Mouse (Mus musculus) limb, embryonic 10.5 days (tissue): ENCODE data around the gene Spata25. TPM values are rescaled to one million over a fixed set of nuclear protein-coding genes. Genes with fewer than 3 reads are reported as not detected.
"Not testable (repeated sequence)": the region's sequence is repeated elsewhere in the genome, so short reads cannot be mapped to it uniquely, and the experiment has no call there.

Source experiments
- DNase-seq: peaks from one replicate; pipeline ENCODE4 v3.0.0-alpha.2; 2017; ENCODE audit warnings: low spot score
- H3K27ac ChIP-seq: fragments of 300-500 bp; sonication (generic); 2 replicates; pipeline ENCODE4 v1.5.1; 2016; ENCODE audit warnings: mild to moderate bottlenecking
- H3K27me3 ChIP-seq: fragments of 300-500 bp; sonication (generic); 2 replicates; pipeline ENCODE4 v1.6.1; 2016; ENCODE audit warnings: low read depth, mild to moderate bottlenecking; ENCODE audit not compliant: poor library complexity, severe bottlenecking
- H3K36me3 ChIP-seq: fragments of 300-500 bp; sonication (generic); 2 replicates; pipeline ENCODE4 v1.6.1; 2016; ENCODE audit warnings: mild to moderate bottlenecking, moderate library complexity
- H3K4me1 ChIP-seq: fragments of 300-500 bp; sonication (generic); 2 replicates; pipeline ENCODE4 v1.6.1; 2016
- H3K4me3 ChIP-seq: fragments of 300-500 bp; sonication (generic); 2 replicates; pipeline ENCODE4 v1.5.1; 2016; ENCODE audit warnings: mild to moderate bottlenecking, moderate library complexity
- H3K9me3 ChIP-seq: fragments of 300-500 bp; sonication (generic); replicated peaks from 2 replicates; pipeline ENCODE4 v1.6.1; 2016; ENCODE audit warnings: mild to moderate bottlenecking
- WGBS: fragments of 180-500 bp; shearing (Covaris S2); methylation state at CpG from one replicate; pipeline ENCODE4 v1.1.7; 2016; 5-methylcytosine and 5-hydroxymethylcytosine counted together
- polyA plus RNA-seq: library from polyadenylated mRNA; unstranded; fragments of >200 nt; fragmentation: Nextera tagmentation; extraction: Ambion mirVana; gene quantifications from 2 replicates; pipeline ENCODE4 v1.2.1, GENCODE M21; 2016

Spata25 gene
- polyA plus RNA-seq, 1 experiment from 2014 or later, result 0.36 TPM

GRCm38 (mm10) chr2:164861094-164861493, 32.8 kb upstream of the Spata25 start:
- 84% methylated on average over 4 of the region's 4 CpGs for WGBS
- H3K4me1 ChIP-seq, result peaks cover 44% of the 10 kb centered on the region

DNA sequence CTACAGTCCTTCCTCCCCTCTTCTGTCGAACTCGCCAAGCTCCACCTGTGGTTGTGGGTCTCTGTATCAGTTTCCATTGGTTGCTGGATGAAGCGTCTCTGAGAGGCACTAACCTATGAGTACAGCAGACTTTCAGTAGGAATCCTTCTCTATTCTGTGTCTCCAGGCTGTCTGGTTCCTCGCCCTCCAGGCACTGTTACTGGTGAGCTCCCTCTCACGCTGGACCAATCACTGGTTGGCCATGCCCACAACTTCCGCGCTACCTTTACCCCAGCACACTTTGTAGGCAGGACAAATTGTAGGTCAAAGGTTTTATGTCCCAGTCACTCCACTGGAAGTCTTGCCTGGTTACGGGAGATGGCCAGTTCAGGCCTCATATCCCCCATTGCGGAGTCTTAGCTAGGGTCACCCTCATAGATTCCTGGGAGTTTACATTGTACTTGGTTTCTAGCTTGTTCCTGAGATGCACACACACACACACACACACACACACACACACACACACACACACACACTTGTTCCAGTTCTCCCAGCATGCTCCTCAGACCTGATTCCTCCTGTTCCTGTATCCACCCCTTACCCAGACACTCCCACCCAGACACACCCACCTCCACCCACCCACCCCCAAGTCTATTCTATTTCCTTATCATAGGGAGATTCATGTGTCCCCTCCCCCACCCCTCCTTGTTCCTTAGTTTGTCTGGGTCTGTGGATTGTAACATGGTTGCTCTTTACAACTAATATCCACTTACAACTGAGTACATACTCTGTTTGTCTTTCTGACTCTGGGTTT, 31.5 kb upstream of the Spata25 start:
- H3K27ac ChIP-seq, result no peak overlapping the region
- no peaks in the 10 kb centered on the region for H3K9me3 ChIP-seq
- 51% methylated on average over 9 of the region's 9 CpGs for WGBS
- peaks cover 57% of the 10 kb centered on the region for H3K27me3 ChIP-seq
- peaks cover 47% of the 10 kb centered on the region for H3K4me1 ChIP-seq
- H3K36me3 ChIP-seq, result no peaks in the 10 kb centered on the region
- no peak overlapping the region for H3K4me3 ChIP-seq
- no peak for DNase-seq

More at GRCm38 (mm10) chr2:164861094-164861493, 32.8 kb upstream of the Spata25 start:
- Histone ChIP-seq H3K27ac (no peak overlapping the region), H3K9me3 (no peaks in the 10 kb centered on the region), H3K27me3 (peaks cover 44% of the 10 kb centered on the region), H3K4me3 (no peak overlapping the region), H3K36me3 (no peaks in the 10 kb centered on the region)
- DNase-seq, result no peak

- peaks cover 64% of the 10 kb centered on the region for H3K27me3 ChIP-seq
- no peaks in the 10 kb centered on the region for H3K9me3 ChIP-seq
- DNase-seq, result no peak
- no peaks in the 10 kb centered on the region for H3K36me3 ChIP-seq
- no peak overlapping the region for H3K4me3 ChIP-seq
- H3K4me1 ChIP-seq, result peaks cover 48% of the 10 kb centered on the region
- no peak overlapping the region for H3K27ac ChIP-seq
- 41% methylated on average over 2 of the region's 2 CpGs for WGBS
Observed at GRCm38 (mm10) chr2:164859155-164859554, 30.8 kb upstream of the Spata25 start.

- WGBS, result 4% methylated on average over 19 of the region's 19 CpGs
- peak; percentile 51 for DNase-seq
- peaks cover 71% of the 10 kb centered on the region for H3K27me3 ChIP-seq
- H3K4me3 ChIP-seq, result peak overlapping the region; percentile 67
- peaks cover 48% of the 10 kb centered on the region for H3K4me1 ChIP-seq
- no peaks in the 10 kb centered on the region for H3K36me3 ChIP-seq
- no peaks in the 10 kb centered on the region for H3K9me3 ChIP-seq
- H3K27ac ChIP-seq, result peak overlapping the region; percentile 65
Observed at GRCm38 (mm10) chr2:164857842-164858553, 29.7 kb upstream of the Spata25 start.

- peak; percentile 74 for DNase-seq
- Histone ChIP-seq H3K4me1 (peaks cover 43% of the 10 kb centered on the region), H3K36me3 (no peaks in the 10 kb centered on the region), H3K4me3 (peak within 1 kb of the TSS; percentile 67), H3K27me3 (peaks cover 71% of the 10 kb centered on the region), H3K27ac (peak within 1 kb of the TSS; percentile 65), H3K9me3 (no peaks in the 10 kb centered on the region)
- under 1% methylated on average over 47 of the region's 47 CpGs for WGBS
Observed at GRCm38 (mm10) chr2:164857101-164857821, 28.9 kb upstream of the Spata25 start, which contains the start of gene Pltp. TSS of gene Pltp (minus strand) at chr2:164857711.

GRCm38 (mm10) chr2:164856309-164857100, 28.2 kb upstream of the Spata25 start:
- H3K27me3 ChIP-seq, result peaks cover 71% of the 10 kb centered on the region
- peak overlapping the region; percentile 46; the same call in 1 of the 2 replicates for H3K27ac ChIP-seq
- peaks cover 38% of the 10 kb centered on the region for H3K4me1 ChIP-seq
- DNase-seq, result peak; percentile 59
- peak overlapping the region; percentile 67 for H3K4me3 ChIP-seq
- H3K9me3 ChIP-seq, result no peaks in the 10 kb centered on the region
- 1% methylated on average over 42 of the region's 42 CpGs for WGBS
- H3K36me3 ChIP-seq, result no peaks in the 10 kb centered on the region

DNA sequence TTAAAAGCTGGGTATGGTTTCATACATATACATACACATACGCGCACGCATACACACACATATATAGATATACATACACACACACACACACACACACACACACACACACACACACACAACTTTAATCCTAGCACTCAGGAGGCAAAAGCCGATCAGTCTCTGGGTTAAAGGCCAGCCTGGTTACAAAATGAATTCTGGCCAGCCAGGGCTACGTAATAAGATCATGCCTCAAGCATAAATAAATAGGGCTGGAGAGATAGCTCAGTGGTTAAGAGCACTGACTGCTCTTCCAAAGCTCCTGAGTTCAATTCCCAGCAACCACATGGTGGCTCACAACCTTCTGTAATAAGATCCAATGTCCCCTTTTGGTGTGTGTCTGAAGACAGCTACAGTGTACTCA, 27.2 kb upstream of the Spata25 start:
- H3K9me3 ChIP-seq, DNase-seq, H3K4me3 ChIP-seq, H3K36me3 ChIP-seq, H3K27ac ChIP-seq: not testable (repeated sequence)
- 86% methylated on average over 5 of the region's 5 CpGs for WGBS
- Histone ChIP-seq H3K27me3 (peaks cover 68% of the 10 kb centered on the region), H3K4me1 (peaks cover 38% of the 10 kb centered on the region)

GRCm38 (mm10) chr2:164850061-164850460, 21.7 kb upstream of the Spata25 start:
- no peak overlapping the region for H3K4me3 ChIP-seq
- peaks cover 4% of the 10 kb centered on the region; the same call in 1 of the 2 replicates for H3K4me1 ChIP-seq
- no peak overlapping the region for H3K27ac ChIP-seq
- DNase-seq, result no peak
- peaks cover 4% of the 10 kb centered on the region; the same call in 1 of the 2 replicates for H3K36me3 ChIP-seq
- peaks cover 16% of the 10 kb centered on the region for H3K27me3 ChIP-seq
- WGBS, result 92% methylated on average over 8 of the region's 8 CpGs
- no peaks in the 10 kb centered on the region for H3K9me3 ChIP-seq

GRCm38 (mm10) chr2:164845782-164846181, 17.4 kb upstream of the Spata25 start:
- peaks cover 9% of the 10 kb centered on the region for H3K36me3 ChIP-seq
- H3K9me3 ChIP-seq, result no peaks in the 10 kb centered on the region
- H3K27ac ChIP-seq, result no peak overlapping the region
- 51% methylated on average over 3 of the region's 3 CpGs for WGBS
- no peak for DNase-seq
- H3K4me3 ChIP-seq, result no peak overlapping the region
- H3K27me3 ChIP-seq, result no peaks in the 10 kb centered on the region
- H3K4me1 ChIP-seq, result no peaks in the 10 kb centered on the region

DNA sequence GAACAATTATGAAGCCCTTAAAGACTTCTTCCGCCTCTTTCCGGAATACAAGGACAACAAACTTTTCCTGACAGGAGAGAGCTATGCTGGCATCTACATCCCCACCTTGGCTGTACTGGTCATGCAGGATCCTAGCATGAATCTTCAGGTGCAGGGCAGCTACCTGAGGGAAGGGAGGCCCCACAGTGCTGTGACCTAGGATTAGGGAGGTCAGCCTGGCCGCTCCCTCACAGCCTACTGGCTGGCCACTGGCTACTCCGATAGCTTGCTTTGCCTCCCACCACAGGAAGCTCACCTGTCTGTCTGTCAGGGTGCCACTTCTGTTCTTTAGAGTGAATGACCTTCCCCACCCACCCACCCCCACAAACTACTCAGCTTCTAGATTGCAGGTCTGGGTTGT, 6.8 kb upstream of the Spata25 start:
- Histone ChIP-seq H3K4me3 (peak overlapping the region; percentile 88; the same call in 1 of the 2 replicates), H3K9me3 (no peaks in the 10 kb centered on the region), H3K27me3 (no peaks in the 10 kb centered on the region), H3K36me3 (peaks cover 49% of the 10 kb centered on the region), H3K27ac (no peak overlapping the region), H3K4me1 (peaks cover 27% of the 10 kb centered on the region)
- 97% methylated on average over 4 of the region's 4 CpGs for WGBS
- DNase-seq, result no peak

GRCm38 (mm10) chr2:164834531-164834930, 6.2 kb upstream of the Spata25 start:
- no peak for DNase-seq
- Histone ChIP-seq H3K36me3 (peaks cover 42% of the 10 kb centered on the region), H3K27ac (peak overlapping the region; percentile 93), H3K27me3 (no peaks in the 10 kb centered on the region), H3K4me3 (peak overlapping the region; percentile 88), H3K4me1 (peaks cover 27% of the 10 kb centered on the region), H3K9me3 (no peaks in the 10 kb centered on the region)
- 52% methylated on average over 8 of the region's 8 CpGs for WGBS
